Mouse (Mus musculus): ENCODE data around the gene Cstf2t. TPM values are rescaled to one million over a fixed set of nuclear protein-coding genes. Genes with fewer than 3 reads are reported as not detected.
A peak's percentile ranks its signal among the peaks of the same experiment; 100 is the strongest.

Gene Cstf2t
- polyA plus RNA-seq (2012; rRNA removed) = 17.6 and 18.6 TPM in 2 replicates

- H3K27me3 ChIP-seq (ENCODE audit: control insufficient read depth, insufficient read depth, low read length) = no peaks in the 10 kb centered on the region
- 4% methylated on average over 56 of the region's 56 CpGs for WGBS
- H3K4me3 ChIP-seq (ENCODE audit: control insufficient read depth, insufficient read depth, low read length) = peak within 1 kb of the TSS; percentile 67
- H3K4me1 ChIP-seq (replicated peaks; ENCODE audit: control insufficient read depth, insufficient read depth, low read length) = peaks cover 18% of the 10 kb centered on the region
- H3K27ac ChIP-seq (ENCODE audit: control insufficient read depth, insufficient read depth, low read length) = peak within 1 kb of the TSS; percentile 50; the same call in 1 of the 2 replicates
- no peaks in the 10 kb centered on the region for H3K36me3 ChIP-seq (ENCODE audit: control insufficient read depth, insufficient read depth, low read length)
- TF ChIP-seq CTCF (IDR thresholded peaks at IDR 0.05; ENCODE audit: borderline replicate concordance, control insufficient read depth, extremely low read depth, insufficient read depth, low read length, poor library complexity) (no peak), POLR2A (IDR thresholded peaks at IDR 0.05; ENCODE audit: control insufficient read depth, extremely low read depth, insufficient read depth, low read length, poor library complexity) (peak; percentile 71)
- peak; percentile 99 for DNase-seq
These were observed at the start of gene Cstf2t for GRCm38 (mm10) chr19:31082662-31083429. Gene Cstf2t, plus strand, starts transcription at chr19:31082837.

GRCm38 (mm10) chr19:31038951-31039350 is 43.7 kb upstream of the Cstf2t start:
- no peak for DNase-seq
- Histone ChIP-seq H3K4me1 (replicated peaks; ENCODE audit: control insufficient read depth, insufficient read depth, low read length) (no peaks in the 10 kb centered on the region), H3K27me3 (ENCODE audit: control insufficient read depth, insufficient read depth, low read length) (no peaks in the 10 kb centered on the region), H3K4me3 (ENCODE audit: control insufficient read depth, insufficient read depth, low read length) (no peak overlapping the region), H3K36me3 (ENCODE audit: control insufficient read depth, insufficient read depth, low read length) (no peaks in the 10 kb centered on the region), H3K27ac (ENCODE audit: control insufficient read depth, insufficient read depth, low read length) (no peak overlapping the region)
- 90% methylated on average over 3 of the region's 3 CpGs for WGBS
- TF ChIP-seq CTCF (IDR thresholded peaks at IDR 0.05; ENCODE audit: borderline replicate concordance, control insufficient read depth, extremely low read depth, insufficient read depth, low read length, poor library complexity) = no peak
- no peak for TF ChIP-seq POLR2A (IDR thresholded peaks at IDR 0.05; ENCODE audit: control insufficient read depth, extremely low read depth, insufficient read depth, low read length, poor library complexity)

- Histone ChIP-seq H3K4me1 (replicated peaks; ENCODE audit: control insufficient read depth, insufficient read depth, low read length) (no peaks in the 10 kb centered on the region), H3K27me3 (ENCODE audit: control insufficient read depth, insufficient read depth, low read length) (no peaks in the 10 kb centered on the region), H3K27ac (ENCODE audit: control insufficient read depth, insufficient read depth, low read length) (no peak overlapping the region), H3K4me3 (ENCODE audit: control insufficient read depth, insufficient read depth, low read length) (no peak overlapping the region), H3K36me3 (ENCODE audit: control insufficient read depth, insufficient read depth, low read length) (no peaks in the 10 kb centered on the region)
- TF ChIP-seq CTCF (IDR thresholded peaks at IDR 0.05; ENCODE audit: borderline replicate concordance, control insufficient read depth, extremely low read depth, insufficient read depth, low read length, poor library complexity) (no peak), POLR2A (IDR thresholded peaks at IDR 0.05; ENCODE audit: control insufficient read depth, extremely low read depth, insufficient read depth, low read length, poor library complexity) (no peak)
- no peak for DNase-seq
- 99% methylated on average over 2 of the region's 2 CpGs for WGBS
These were observed 41.4 kb upstream of the Cstf2t start for GRCm38 (mm10) chr19:31040948-31041847.

- no peaks in the 10 kb centered on the region for H3K36me3 ChIP-seq (ENCODE audit: control insufficient read depth, insufficient read depth, low read length)
- DNase-seq = peak; percentile 22
- H3K27me3 ChIP-seq (ENCODE audit: control insufficient read depth, insufficient read depth, low read length) = no peaks in the 10 kb centered on the region
- H3K27ac ChIP-seq (ENCODE audit: control insufficient read depth, insufficient read depth, low read length) = no peak overlapping the region
- H3K4me1 ChIP-seq (replicated peaks; ENCODE audit: control insufficient read depth, insufficient read depth, low read length) = no peaks in the 10 kb centered on the region
- H3K4me3 ChIP-seq (ENCODE audit: control insufficient read depth, insufficient read depth, low read length) = no peak overlapping the region
- 96% methylated on average over 4 of the region's 4 CpGs for WGBS
- no peak for TF ChIP-seq CTCF (IDR thresholded peaks at IDR 0.05; ENCODE audit: borderline replicate concordance, control insufficient read depth, extremely low read depth, insufficient read depth, low read length, poor library complexity)
- no peak for TF ChIP-seq POLR2A (IDR thresholded peaks at IDR 0.05; ENCODE audit: control insufficient read depth, extremely low read depth, insufficient read depth, low read length, poor library complexity)
These were observed 36.0 kb upstream of the Cstf2t start for GRCm38 (mm10) chr19:31046601-31047000.

- Histone ChIP-seq H3K4me1 (replicated peaks; ENCODE audit: control insufficient read depth, insufficient read depth, low read length) (no peaks in the 10 kb centered on the region), H3K36me3 (ENCODE audit: control insufficient read depth, insufficient read depth, low read length) (no peaks in the 10 kb centered on the region), H3K27me3 (ENCODE audit: control insufficient read depth, insufficient read depth, low read length) (no peaks in the 10 kb centered on the region), H3K27ac (ENCODE audit: control insufficient read depth, insufficient read depth, low read length) (no peak overlapping the region), H3K4me3 (ENCODE audit: control insufficient read depth, insufficient read depth, low read length) (no peak overlapping the region)
- no peak for TF ChIP-seq CTCF (IDR thresholded peaks at IDR 0.05; ENCODE audit: borderline replicate concordance, control insufficient read depth, extremely low read depth, insufficient read depth, low read length, poor library complexity)
- no peak for TF ChIP-seq POLR2A (IDR thresholded peaks at IDR 0.05; ENCODE audit: control insufficient read depth, extremely low read depth, insufficient read depth, low read length, poor library complexity)
- DNase-seq = no peak
- WGBS = 76% methylated on average over 1 of the region's 1 CpGs
These were observed 17.9 kb upstream of the Cstf2t start for GRCm38 (mm10) chr19:31064740-31065139.

GRCm38 (mm10) chr19:31065206-31065781 is 17.3 kb upstream of the Cstf2t start:
- Histone ChIP-seq H3K4me1 (replicated peaks; ENCODE audit: control insufficient read depth, insufficient read depth, low read length) (no peaks in the 10 kb centered on the region), H3K27me3 (ENCODE audit: control insufficient read depth, insufficient read depth, low read length) (no peaks in the 10 kb centered on the region), H3K36me3 (ENCODE audit: control insufficient read depth, insufficient read depth, low read length) (no peaks in the 10 kb centered on the region), H3K4me3 (ENCODE audit: control insufficient read depth, insufficient read depth, low read length) (no peak overlapping the region), H3K27ac (ENCODE audit: control insufficient read depth, insufficient read depth, low read length) (no peak overlapping the region)
- 92% methylated on average over 11 of the region's 11 CpGs for WGBS
- TF ChIP-seq POLR2A (IDR thresholded peaks at IDR 0.05; ENCODE audit: control insufficient read depth, extremely low read depth, insufficient read depth, low read length, poor library complexity) (no peak), CTCF (IDR thresholded peaks at IDR 0.05; ENCODE audit: borderline replicate concordance, control insufficient read depth, extremely low read depth, insufficient read depth, low read length, poor library complexity) (no peak)
- no peak for DNase-seq

Data from thymus, adult 2 months (tissue).